Mouse (Mus musculus) hindbrain, postnatal 0 days (tissue): Measurements from ENCODE around the gene Mcu. TPM values are rescaled to one million over a fixed set of nuclear protein-coding genes. Genes with fewer than 3 reads are reported as not detected.

Experiments
- ATAC-seq: fragments of 200-750 bp; cut with Nextera tagmentation; 2 replicates; pipeline ENCODE4 v1.8.0; 2017; ENCODE audit warnings: mild to moderate bottlenecking, moderate TSS enrichment, moderate library complexity
- DNase-seq: peaks from one replicate; pipeline ENCODE4 v3.0.0-alpha.2; 2015; ENCODE audit warnings: low spot score
- H3K27ac ChIP-seq: fragments of 300-500 bp; sonication (generic); 2 replicates; pipeline ENCODE4 v1.5.1; 2014; ENCODE audit warnings: mild to moderate bottlenecking
- H3K27me3 ChIP-seq: fragments of 300-500 bp; sonication (generic); 2 replicates; pipeline ENCODE4 v1.6.1; 2014; ENCODE audit warnings: low read length, mixed read lengths; ENCODE audit not compliant: insufficient read depth
- H3K36me3 ChIP-seq: fragments of 300-500 bp; sonication (generic); 2 replicates; pipeline ENCODE4 v1.6.1; 2014; ENCODE audit warnings: low read length, mixed read lengths; ENCODE audit not compliant: insufficient read depth
- H3K4me1 ChIP-seq: fragments of 300-500 bp; sonication (generic); 2 replicates; pipeline ENCODE4 v1.6.1; 2014; ENCODE audit warnings: antibody characterized with exemption, low read length, mixed read lengths; ENCODE audit not compliant: insufficient read depth
- H3K4me2 ChIP-seq: fragments of 300-500 bp; sonication (generic); 2 replicates; pipeline ENCODE4 v1.6.1; 2014; ENCODE audit warnings: low read depth, mild to moderate bottlenecking, low read length, moderate library complexity, mixed read lengths
- H3K4me3 ChIP-seq: fragments of 300-500 bp; sonication (generic); 2 replicates; pipeline ENCODE4 v1.5.1; 2014; ENCODE audit warnings: low read length
- H3K9ac ChIP-seq: fragments of 300-500 bp; sonication (generic); replicated peaks from 2 replicates; pipeline ENCODE4 v1.6.1; 2014; ENCODE audit warnings: mild to moderate bottlenecking, low read length, moderate library complexity, mixed read lengths
- H3K9me3 ChIP-seq: fragments of 300-500 bp; sonication (generic); 2 replicates; pipeline ENCODE4 v1.6.1; 2016; ENCODE audit warnings: low read length, mixed read lengths
- CTCF ChIP-seq: IDR thresholded peaks from 2 replicates; pipeline ENCODE4 v1.5.1; 2016; ENCODE audit warnings: antibody characterized with exemption, control low read depth, low read depth
- WGBS: fragments of 180-500 bp; shearing (Covaris S2); extraction: QIAGEN DNeasy Blood & Tissue Kit; methylation state at CpG from one replicate; pipeline ENCODE4 v1.1.7; 2014; 5-methylcytosine and 5-hydroxymethylcytosine counted together
- polyA plus RNA-seq: library from polyadenylated mRNA; unstranded; fragments of >200 nt; fragmentation: Nextera tagmentation; extraction: Ambion mirVana; gene quantifications from 2 replicates; pipeline ENCODE4 v1.2.1, GENCODE M21; 2015
- total RNA-seq: library from RNA; depleted of rRNA; stranded (reverse); fragments of >200 nt; gene quantifications from 2 replicates; pipeline ENCODE4 v1.2.3, GENCODE M21; 2014

The Mcu gene
- total and polyA plus RNA-seq, 2 experiments from 2014 or later = 33.4 to 44.9 TPM

DNA sequence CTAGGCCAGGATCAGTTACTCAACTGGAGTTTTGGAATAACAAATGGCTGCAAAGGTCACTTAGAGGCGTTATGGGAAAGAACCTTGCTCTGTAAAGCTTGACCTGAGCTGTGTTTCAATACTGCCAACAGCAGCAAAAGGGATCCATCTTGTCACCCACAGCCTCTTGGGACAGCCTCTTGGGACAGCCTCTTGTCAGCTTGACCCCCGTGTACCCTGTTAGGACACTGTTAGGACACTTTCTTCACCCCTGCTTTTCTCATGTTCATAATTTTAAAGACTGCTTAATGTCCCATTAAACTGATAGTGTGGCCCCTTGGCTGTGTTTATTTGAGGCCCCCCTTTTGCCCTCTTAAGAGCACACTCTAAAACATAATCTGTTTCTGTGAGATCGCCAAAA, 192.0 kb downstream of the Mcu start:
- WGBS = 85% methylated on average over 3 of the region's 3 CpGs
- Histone ChIP-seq H3K9me3 (no peaks in the 10 kb centered on the region), H3K27ac (no peak overlapping the region), H3K4me3 (no peak overlapping the region), H3K4me2 (no peak overlapping the region), H3K36me3 (no peaks in the 10 kb centered on the region), H3K27me3 (no peaks in the 10 kb centered on the region), H3K9ac (no peak overlapping the region), H3K4me1 (0 out of 2 replicates have a peak, but pooled peaks cover 5% of the 10 kb centered on the region)
- ATAC-seq (no peak), DNase-seq (no peak)
- TF ChIP-seq CTCF = no peak

DNA sequence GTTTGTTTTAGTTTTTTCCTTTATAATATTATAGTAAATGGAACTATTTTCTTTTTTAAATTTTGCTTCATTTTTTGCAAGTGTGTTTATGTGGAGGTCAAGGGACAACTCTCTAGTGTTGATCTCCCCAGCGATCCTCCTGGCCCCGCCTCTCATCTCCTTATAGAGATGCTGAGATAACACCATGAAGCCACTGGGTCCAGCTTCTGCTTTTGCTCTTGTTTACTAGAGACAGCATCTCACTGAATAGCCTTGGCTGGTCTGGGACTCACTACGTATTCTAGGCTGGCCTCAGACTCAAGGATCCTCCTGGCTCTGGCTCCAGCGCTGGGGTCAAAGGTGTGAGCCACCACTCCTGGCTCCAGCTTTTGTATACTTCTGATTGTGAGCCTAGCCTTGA, 197.0 kb downstream of the Mcu start:
- no peak overlapping the region for H3K4me2 ChIP-seq
- no peak for ATAC-seq
- H3K27me3 ChIP-seq = no peaks in the 10 kb centered on the region
- H3K27ac ChIP-seq = no peak overlapping the region
- H3K36me3 ChIP-seq = no peaks in the 10 kb centered on the region
- no peak overlapping the region for H3K4me3 ChIP-seq
- no peaks in the 10 kb centered on the region for H3K4me1 ChIP-seq
- TF ChIP-seq CTCF = no peak
- no peak for DNase-seq
- 92% methylated on average over 4 of the region's 4 CpGs for WGBS
- no peaks in the 10 kb centered on the region for H3K9me3 ChIP-seq
- H3K9ac ChIP-seq = no peak overlapping the region

DNA sequence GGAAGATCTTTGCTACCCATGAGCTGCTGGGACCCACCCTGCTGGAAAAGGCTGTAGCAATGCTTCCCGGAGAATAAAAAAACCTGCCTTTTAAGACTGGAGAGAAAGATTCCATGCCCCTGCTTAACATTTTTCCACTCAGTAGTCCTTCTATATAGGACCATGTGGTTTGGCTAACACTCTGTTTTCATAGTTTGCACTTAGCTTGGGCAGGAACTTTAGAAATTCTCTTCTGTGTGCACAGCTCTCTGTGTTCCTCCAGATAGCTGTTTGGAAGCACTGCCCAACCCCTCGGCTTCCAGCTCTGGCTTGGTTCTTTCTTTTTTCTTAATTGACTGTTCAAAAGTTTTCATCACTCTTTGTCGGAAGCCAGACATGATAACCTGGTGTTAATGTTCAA, 199.9 kb downstream of the Mcu start:
- Histone ChIP-seq H3K4me2 (no peak overlapping the region), H3K36me3 (no peaks in the 10 kb centered on the region), H3K27me3 (no peaks in the 10 kb centered on the region), H3K27ac (no peak overlapping the region), H3K4me1 (no peaks in the 10 kb centered on the region), H3K9me3 (no peaks in the 10 kb centered on the region), H3K9ac (no peak overlapping the region), H3K4me3 (no peak overlapping the region)
- WGBS = 83% methylated on average over 3 of the region's 3 CpGs
- ATAC-seq (no peak), DNase-seq (no peak)
- no peak for TF ChIP-seq CTCF

DNA sequence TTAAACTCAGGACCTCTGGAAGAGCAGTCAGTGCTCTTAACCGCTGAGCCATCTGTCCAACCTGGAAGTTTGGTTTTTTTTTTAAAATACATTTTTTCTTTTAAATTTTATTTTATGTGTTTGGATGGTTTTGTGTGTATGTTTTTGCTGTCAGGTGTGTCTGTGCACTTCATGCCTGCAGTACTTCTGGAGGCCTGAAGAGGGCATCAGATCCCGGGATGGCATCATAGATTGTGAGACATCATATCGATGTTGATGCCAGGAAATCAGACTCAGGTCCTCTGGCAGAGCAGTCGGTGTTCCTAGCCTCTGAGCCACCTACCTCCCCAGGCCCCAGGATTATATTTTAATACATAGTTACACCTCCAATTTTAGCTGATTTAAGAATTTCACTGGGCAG, 202.8 kb downstream of the Mcu start:
- Histone ChIP-seq H3K27me3 (no peaks in the 10 kb centered on the region), H3K36me3 (no peaks in the 10 kb centered on the region), H3K9me3 (no peaks in the 10 kb centered on the region), H3K4me2 (no peak overlapping the region), H3K4me3 (no peak overlapping the region), H3K27ac (no peak overlapping the region), H3K4me1 (no peaks in the 10 kb centered on the region), H3K9ac (no peak overlapping the region)
- WGBS = 93% methylated on average over 4 of the region's 4 CpGs
- no peak; the same call in 1 of the 2 replicates for TF ChIP-seq CTCF
- DNase-seq = no peak
- no peak for ATAC-seq

DNA sequence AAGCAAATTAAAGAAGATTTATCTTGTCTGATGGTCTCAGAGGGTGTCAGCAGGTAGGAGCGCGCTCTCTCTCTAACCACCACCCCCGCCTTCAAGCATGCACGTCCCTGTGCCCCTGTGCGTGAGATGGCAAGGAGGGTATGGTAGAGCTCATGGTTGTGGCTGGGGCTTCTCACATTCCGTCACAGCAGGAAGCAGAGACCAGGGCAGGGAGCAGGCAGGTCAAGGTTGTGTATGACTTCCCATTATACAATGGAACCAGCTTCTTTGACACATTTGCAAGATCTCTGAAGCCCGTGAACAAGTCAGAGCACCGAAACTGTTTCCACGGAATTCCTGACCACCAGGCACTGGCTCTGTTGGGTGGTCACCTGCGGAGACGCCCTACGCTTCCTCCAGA, 206.2 kb downstream of the Mcu start:
- DNase-seq (no peak), ATAC-seq (no peak)
- Histone ChIP-seq H3K4me3 (no peak overlapping the region), H3K36me3 (no peaks in the 10 kb centered on the region), H3K4me2 (no peak overlapping the region), H3K27me3 (no peaks in the 10 kb centered on the region), H3K27ac (no peak overlapping the region), H3K4me1 (no peaks in the 10 kb centered on the region), H3K9me3 (no peaks in the 10 kb centered on the region), H3K9ac (no peak overlapping the region)
- no peak for TF ChIP-seq CTCF
- 75% methylated on average over 12 of the region's 12 CpGs for WGBS

DNA sequence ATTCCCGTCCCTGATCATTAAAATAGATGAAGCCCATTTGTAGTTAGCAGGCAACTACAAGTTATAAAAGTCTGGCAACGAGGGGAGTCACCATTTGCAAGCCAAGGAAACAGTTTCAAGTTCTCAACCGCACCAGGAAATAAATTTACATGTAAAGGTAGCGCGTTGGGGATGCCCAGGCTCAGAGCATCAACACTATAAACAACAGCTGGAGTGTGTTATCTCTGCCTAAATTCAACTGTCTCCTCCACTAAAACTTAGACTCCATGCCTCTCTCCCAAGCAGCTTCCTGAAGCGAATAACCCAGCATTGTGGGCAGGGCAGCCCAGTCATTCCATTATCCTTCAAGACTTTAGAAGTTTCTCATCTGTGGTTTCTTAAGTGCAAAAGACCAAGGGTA, 208.0 kb downstream of the Mcu start:
- 74% methylated on average over 6 of the region's 6 CpGs for WGBS

DNA sequence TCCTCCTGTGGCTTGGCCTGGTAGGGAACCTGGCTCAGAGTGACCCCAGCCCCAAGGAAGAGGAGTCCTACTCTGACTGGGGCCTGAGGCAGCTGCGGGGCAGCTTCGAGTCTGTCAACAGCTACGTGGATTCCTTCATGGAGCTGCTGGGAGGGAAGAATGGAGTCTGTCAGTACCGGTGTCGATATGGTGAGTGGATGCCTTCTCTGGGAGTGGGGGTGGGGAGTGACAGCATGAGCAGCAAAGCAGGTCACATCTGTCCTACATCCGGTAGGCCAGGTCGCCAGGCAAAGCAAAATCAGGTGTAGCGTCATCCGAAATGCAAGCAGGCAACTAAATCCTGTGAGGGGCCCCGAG, 212.7 kb downstream of the Mcu start:
- Histone ChIP-seq H3K27me3 (no peaks in the 10 kb centered on the region), H3K36me3 (no peaks in the 10 kb centered on the region), H3K9ac (no peak overlapping the region), H3K9me3 (no peaks in the 10 kb centered on the region), H3K4me3 (no peak overlapping the region), H3K4me1 (no peaks in the 10 kb centered on the region), H3K27ac (no peak overlapping the region), H3K4me2 (no peak overlapping the region)
- DNase-seq (no peak), ATAC-seq (no peak)
- TF ChIP-seq CTCF = no peak
- 72% methylated on average over 10 of the region's 10 CpGs for WGBS

More for the DNA sequence above, 208.0 kb downstream of the Mcu start:
- TF ChIP-seq CTCF = no peak
- ATAC-seq (no peak), DNase-seq (no peak)
- Histone ChIP-seq H3K27me3 (no peaks in the 10 kb centered on the region), H3K4me3 (no peak overlapping the region), H3K4me2 (no peak overlapping the region), H3K36me3 (no peaks in the 10 kb centered on the region), H3K27ac (no peak overlapping the region), H3K9ac (no peak overlapping the region), H3K4me1 (no peaks in the 10 kb centered on the region), H3K9me3 (no peaks in the 10 kb centered on the region)
